Mouse (Mus musculus): ENCODE measurements around the gene Ggta1.
A peak's percentile ranks its signal among the peaks of the same experiment; 100 is the strongest.

GRCm38 (mm10) chr2:35373003-35373402 is 90.0 kb downstream of the Ggta1 start:
- peak; percentile 45; the same call in 1 of the 2 replicates for TF ChIP-seq CTCF (IDR thresholded peaks at IDR 0.05; ENCODE audit: control insufficient read depth, insufficient read depth, insufficient replicate concordance, low read depth, low read length)
- no peak for TF ChIP-seq POLR2A (IDR thresholded peaks at IDR 0.05; ENCODE audit: control insufficient read depth, low read depth, low read length)
